Mouse (Mus musculus): ENCODE data around the gene Cd44. TPM values are rescaled to one million over a fixed set of nuclear protein-coding genes. Genes with fewer than 3 reads are reported as not detected.

Gene Cd44
- polyA plus RNA-seq, 1 experiment from 2014 or later: 13.4 TPM

DNA sequence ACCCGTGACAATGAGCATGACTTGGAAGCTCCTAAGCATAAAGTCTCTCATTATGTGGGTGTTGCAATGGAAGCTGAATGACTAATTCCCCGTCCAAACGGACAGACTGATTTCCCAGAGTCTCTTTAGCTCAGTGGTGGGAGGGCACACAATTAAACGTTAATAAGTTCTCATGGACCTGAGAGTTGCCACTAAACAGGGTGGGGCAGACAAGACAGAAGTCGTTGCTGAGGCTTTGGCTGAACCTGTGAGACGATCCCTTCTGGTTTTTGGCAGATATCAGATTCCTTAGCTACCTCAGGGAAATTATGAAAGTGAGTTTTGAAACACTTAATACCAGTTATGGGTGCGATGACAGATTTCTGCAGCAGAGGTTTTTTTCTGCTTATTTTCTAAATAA is 38.8 kb downstream of the Cd44 start:
- Histone ChIP-seq H3K9me3 (no peaks in the 10 kb centered on the region), H3K4me1 (peaks cover 13% of the 10 kb centered on the region), H3K4me3 (no peak overlapping the region), H3K36me3 (peaks cover 9% of the 10 kb centered on the region), H3K27me3 (ENCODE audit: insufficient read depth, poor library complexity, severe bottlenecking) (no peaks in the 10 kb centered on the region), H3K27ac (no peak overlapping the region)
- 85% methylated on average over 7 of the region's 7 CpGs for WGBS
- no peak for DNase-seq (ENCODE audit: low spot score)

DNA sequence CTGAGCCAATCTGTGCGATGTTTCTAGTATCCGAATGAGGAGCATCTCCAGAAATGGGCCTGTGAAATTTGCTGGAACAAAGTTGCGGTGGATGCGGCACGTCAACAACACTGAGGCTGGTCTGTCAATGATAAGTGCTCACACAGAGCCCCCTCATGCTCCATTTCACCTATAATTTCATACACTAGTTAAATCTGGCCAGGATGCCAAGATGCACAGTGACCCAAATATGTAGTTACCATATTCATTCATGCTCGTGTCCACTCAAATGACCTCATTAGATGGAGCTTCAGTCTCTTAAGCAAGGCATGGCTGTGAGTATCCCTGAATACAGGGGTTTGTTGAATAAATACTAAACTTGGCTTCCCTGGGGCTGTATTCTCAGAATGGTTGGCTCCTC is 43.2 kb downstream of the Cd44 start:
- no peaks in the 10 kb centered on the region for H3K9me3 ChIP-seq
- H3K36me3 ChIP-seq: peaks cover 21% of the 10 kb centered on the region
- no peak for DNase-seq (ENCODE audit: low spot score)
- no peak overlapping the region for H3K27ac ChIP-seq
- H3K27me3 ChIP-seq (ENCODE audit: insufficient read depth, poor library complexity, severe bottlenecking): no peaks in the 10 kb centered on the region
- no peaks in the 10 kb centered on the region for H3K4me1 ChIP-seq
- no peak overlapping the region for H3K4me3 ChIP-seq
- WGBS: 89% methylated on average over 6 of the region's 6 CpGs

DNA sequence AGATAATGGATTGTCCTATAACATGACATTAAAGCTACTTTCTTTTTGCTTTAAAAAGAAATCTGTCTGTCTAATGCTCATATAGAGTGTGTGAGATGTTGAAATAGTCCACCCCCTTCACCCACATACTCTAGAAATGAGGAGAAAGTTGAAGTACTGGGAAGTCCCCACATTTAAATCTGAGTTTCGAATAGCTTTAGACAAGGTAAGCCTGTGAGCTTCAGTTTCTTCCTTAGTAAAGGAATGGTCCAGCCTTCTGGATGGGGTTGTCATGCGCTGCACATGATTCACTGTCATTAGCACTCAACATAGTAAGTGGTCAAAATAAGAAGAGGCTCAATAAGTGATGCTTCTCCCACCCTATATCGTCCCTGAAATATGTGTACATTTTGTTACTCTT is 48.2 kb downstream of the Cd44 start:
- Histone ChIP-seq H3K27ac (no peak overlapping the region), H3K9me3 (no peaks in the 10 kb centered on the region), H3K4me3 (no peak overlapping the region), H3K4me1 (peaks cover 31% of the 10 kb centered on the region), H3K36me3 (peaks cover 18% of the 10 kb centered on the region; the same call in 1 of the 2 replicates), H3K27me3 (ENCODE audit: insufficient read depth, poor library complexity, severe bottlenecking) (no peaks in the 10 kb centered on the region)
- WGBS: 90% methylated on average over 3 of the region's 3 CpGs
- no peak for DNase-seq (ENCODE audit: low spot score)

DNA sequence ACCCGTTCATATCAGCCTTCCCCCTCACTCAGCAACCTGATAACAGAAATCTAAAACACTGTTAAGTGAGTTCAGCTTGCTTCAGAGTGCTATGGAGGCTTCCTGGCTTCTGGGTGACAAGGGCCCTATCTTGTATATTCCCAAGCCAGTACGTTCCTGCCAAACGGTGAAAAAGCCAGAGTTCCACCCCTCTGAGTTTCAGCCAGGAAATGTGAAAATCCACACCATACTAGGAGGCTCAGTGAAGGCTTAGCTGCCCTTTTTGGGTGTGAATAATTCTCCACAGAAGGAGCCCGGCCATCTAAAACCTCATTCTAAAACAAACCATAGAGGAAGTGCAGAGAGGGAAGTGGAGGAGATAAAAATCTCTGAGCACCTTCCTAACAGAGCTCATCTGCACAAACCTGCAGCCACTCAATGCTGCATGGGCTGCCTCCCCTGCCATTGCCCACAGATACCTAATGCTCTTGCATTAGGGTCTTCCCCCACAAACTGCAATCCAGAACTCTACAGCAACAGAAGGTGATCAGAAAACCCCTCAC is 49.5 kb downstream of the Cd44 start:
- no peaks in the 10 kb centered on the region for H3K27me3 ChIP-seq (ENCODE audit: insufficient read depth, poor library complexity, severe bottlenecking)
- DNase-seq (ENCODE audit: low spot score): no peak
- peaks cover 18% of the 10 kb centered on the region; the same call in 1 of the 2 replicates for H3K36me3 ChIP-seq
- no peaks in the 10 kb centered on the region for H3K9me3 ChIP-seq
- H3K27ac ChIP-seq: no peak overlapping the region
- WGBS: 19% methylated on average over 4 of the region's 4 CpGs
- H3K4me3 ChIP-seq: no peak overlapping the region
- H3K4me1 ChIP-seq: peaks cover 31% of the 10 kb centered on the region

DNA sequence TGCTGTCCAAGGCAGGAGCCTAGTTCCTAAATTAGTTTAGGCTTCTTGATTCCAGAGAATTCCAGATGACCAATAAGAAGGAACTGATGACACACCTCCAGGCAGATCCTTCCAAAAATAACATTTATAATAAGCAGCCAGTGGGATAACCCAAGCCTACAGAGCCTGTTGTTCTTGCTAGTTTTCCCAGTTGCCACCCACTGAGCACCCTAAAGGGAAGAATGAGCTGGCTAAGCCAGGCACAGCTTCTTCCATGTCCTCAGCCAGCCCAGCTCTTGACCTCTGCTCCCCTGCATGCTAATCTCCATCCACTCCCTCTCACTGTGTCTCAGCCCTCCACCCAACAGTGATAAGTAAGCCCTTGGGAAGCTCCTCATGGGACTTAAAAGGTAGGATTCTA is 51.4 kb downstream of the Cd44 start:
- H3K36me3 ChIP-seq: peaks cover 16% of the 10 kb centered on the region; the same call in 1 of the 2 replicates
- H3K4me3 ChIP-seq: no peak overlapping the region
- H3K9me3 ChIP-seq: no peaks in the 10 kb centered on the region
- H3K4me1 ChIP-seq: peaks cover 31% of the 10 kb centered on the region
- H3K27me3 ChIP-seq (ENCODE audit: insufficient read depth, poor library complexity, severe bottlenecking): no peaks in the 10 kb centered on the region
- no peak for DNase-seq (ENCODE audit: low spot score)
- no peak overlapping the region for H3K27ac ChIP-seq

DNA sequence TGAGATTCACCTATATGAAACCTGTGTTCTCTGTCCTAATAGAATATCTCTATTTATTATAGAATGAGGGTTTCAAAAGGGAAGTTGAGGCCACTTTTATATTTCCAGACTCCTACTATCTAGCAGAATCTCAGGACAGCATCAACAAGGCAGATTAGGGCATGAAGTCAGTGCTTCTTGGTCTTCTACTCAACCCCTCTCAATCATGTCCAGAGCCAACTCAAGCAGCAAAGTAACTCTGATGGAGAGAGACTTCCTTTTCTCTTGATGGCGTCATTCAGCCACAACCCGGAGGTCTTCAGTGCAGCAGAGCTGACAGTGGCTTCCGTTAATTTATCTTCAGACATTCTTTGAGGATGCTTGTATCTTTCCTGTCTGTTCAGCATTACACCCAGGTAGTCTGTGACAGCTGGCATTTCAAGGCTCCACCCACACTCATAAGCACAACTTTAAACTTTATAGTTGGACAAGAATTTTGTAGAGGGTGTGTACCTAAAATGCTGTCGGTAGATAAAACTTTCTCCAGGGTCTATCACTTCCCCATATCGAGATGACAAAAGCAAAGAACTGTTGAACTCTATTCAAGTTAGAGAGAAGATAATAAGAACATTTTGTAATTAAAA is 52.5 kb downstream of the Cd44 start:
- no peak for DNase-seq (ENCODE audit: low spot score)
- H3K36me3 ChIP-seq: peaks cover 7% of the 10 kb centered on the region; the same call in 1 of the 2 replicates
- no peak overlapping the region for H3K27ac ChIP-seq
- H3K4me1 ChIP-seq: peaks cover 31% of the 10 kb centered on the region
- WGBS: 67% methylated on average over 5 of the region's 5 CpGs
- no peaks in the 10 kb centered on the region for H3K9me3 ChIP-seq
- no peaks in the 10 kb centered on the region for H3K27me3 ChIP-seq (ENCODE audit: insufficient read depth, poor library complexity, severe bottlenecking)
- no peak overlapping the region for H3K4me3 ChIP-seq

DNA sequence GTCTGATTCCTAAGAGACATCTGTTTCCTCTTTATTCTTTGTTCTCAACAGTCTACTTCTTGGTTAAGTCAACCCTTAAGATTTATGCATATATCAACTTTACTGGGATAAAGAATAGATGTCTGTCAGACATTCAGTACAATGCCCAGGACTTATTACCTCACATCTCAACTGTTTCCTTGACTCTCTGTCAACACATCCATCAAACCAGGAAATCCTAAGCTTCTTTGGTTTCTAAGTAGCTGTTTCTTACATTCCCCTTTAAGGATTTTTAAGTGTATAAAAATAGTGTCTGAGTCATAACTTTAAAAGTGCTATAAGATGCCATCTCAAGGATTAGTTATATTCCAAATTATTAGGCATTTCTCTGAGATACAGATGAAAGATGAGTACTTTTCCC is 60.2 kb downstream of the Cd44 start:
- Histone ChIP-seq H3K4me3 (no peak overlapping the region), H3K9me3 (no peaks in the 10 kb centered on the region), H3K36me3 (no peaks in the 10 kb centered on the region; the same call in 1 of the 2 replicates), H3K27ac (no peak overlapping the region), H3K27me3 (ENCODE audit: insufficient read depth, poor library complexity, severe bottlenecking) (no peaks in the 10 kb centered on the region), H3K4me1 (no peaks in the 10 kb centered on the region)
- no peak for DNase-seq (ENCODE audit: low spot score)

DNA sequence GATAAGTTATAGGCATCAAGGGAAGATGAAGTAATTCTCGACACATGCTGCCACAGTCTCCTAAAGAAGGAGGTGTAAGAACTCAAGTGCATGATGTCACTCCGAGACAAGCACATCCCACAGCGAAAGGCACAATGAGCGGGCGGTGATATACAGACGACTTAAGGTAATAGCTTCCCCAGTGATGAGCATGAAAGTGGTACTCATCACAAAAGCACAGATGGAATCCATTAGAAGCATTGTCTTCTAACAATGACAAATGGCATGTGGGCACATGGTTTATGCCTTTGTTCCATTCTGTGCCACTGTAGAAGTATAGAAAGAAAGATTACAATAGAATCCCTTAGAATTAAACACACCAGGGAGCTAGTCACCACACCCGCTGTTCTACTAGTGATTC is 63.3 kb downstream of the Cd44 start:
- DNase-seq (ENCODE audit: low spot score): no peak
- Histone ChIP-seq H3K36me3 (no peaks in the 10 kb centered on the region; the same call in 1 of the 2 replicates), H3K4me3 (no peak overlapping the region), H3K27me3 (ENCODE audit: insufficient read depth, poor library complexity, severe bottlenecking) (no peaks in the 10 kb centered on the region), H3K9me3 (no peaks in the 10 kb centered on the region), H3K4me1 (no peaks in the 10 kb centered on the region), H3K27ac (no peak overlapping the region)
- WGBS: 88% methylated on average over 7 of the region's 7 CpGs

DNA sequence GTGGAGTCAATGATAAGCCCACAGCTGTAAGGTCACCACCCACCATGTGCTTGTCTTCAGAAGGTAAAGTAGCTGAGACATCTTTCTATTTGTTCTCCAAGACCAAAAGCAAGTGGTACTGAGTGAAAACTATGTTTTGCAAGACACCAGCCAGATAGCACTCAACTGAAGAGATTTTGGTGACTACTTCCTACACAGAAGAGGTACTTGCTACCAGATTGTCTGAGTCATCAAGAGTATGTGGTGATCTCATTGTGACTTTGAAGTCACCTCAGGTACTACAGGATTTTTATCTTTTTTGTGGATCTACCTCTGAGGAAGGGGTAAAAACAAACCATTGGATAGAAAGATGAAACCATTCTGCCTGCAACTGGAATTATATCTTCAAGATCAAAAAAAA is 69.9 kb downstream of the Cd44 start:
- Histone ChIP-seq H3K27me3 (ENCODE audit: insufficient read depth, poor library complexity, severe bottlenecking) (no peaks in the 10 kb centered on the region), H3K4me3 (no peak overlapping the region), H3K9me3 (no peaks in the 10 kb centered on the region), H3K4me1 (no peaks in the 10 kb centered on the region), H3K36me3 (0 out of 2 replicates have a peak, but pooled peaks cover 3% of the 10 kb centered on the region), H3K27ac (no peak overlapping the region)
- DNase-seq (ENCODE audit: low spot score): no peak

DNA sequence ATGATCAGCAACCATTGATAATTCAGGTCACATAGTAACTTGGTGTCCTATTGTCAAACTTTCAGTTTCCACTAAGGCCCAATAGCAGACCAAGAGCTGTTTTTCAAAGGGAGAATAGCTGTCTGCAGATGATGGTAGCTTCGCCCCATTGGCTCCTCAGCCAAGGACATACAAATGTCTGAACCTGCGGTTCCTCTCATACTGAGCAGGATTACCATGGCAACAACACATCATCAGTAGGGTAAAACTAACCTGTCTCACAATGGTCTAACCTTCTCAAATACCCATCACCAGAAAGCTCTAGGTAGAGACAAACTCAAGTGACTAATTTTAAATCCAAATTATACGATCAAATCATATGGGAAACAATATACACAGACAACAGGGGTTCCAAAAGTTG is 72.3 kb downstream of the Cd44 start:
- H3K36me3 ChIP-seq: peaks cover 6% of the 10 kb centered on the region
- DNase-seq (ENCODE audit: low spot score): no peak
- H3K9me3 ChIP-seq: no peaks in the 10 kb centered on the region
- H3K27ac ChIP-seq: no peak overlapping the region
- H3K27me3 ChIP-seq (ENCODE audit: insufficient read depth, poor library complexity, severe bottlenecking): no peaks in the 10 kb centered on the region
- 84% methylated on average over 3 of the region's 3 CpGs for WGBS
- H3K4me1 ChIP-seq: no peaks in the 10 kb centered on the region
- no peak overlapping the region for H3K4me3 ChIP-seq

DNA sequence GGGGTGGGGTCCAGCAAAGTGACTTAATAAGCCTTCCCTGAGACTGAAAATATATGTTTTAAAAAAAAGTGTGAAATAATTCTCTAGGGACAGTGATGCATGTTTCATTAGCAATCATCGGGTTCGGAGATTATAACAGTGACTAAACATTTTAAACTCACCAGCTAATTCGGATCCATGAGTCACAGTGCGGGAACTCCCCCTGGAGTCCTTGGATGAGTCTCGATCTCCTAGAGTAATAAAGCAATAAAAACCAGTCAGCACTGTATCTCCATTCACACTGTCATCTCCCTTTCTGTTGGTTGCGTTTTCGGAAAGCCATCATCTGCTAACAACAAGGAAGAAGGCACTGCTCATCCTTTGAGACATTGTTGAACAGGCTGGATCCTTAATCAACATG is 73.1 kb downstream of the Cd44 start:
- no peak overlapping the region for H3K4me3 ChIP-seq
- no peak overlapping the region for H3K27ac ChIP-seq
- peaks cover 14% of the 10 kb centered on the region for H3K36me3 ChIP-seq
- H3K27me3 ChIP-seq (ENCODE audit: insufficient read depth, poor library complexity, severe bottlenecking): no peaks in the 10 kb centered on the region
- no peaks in the 10 kb centered on the region for H3K9me3 ChIP-seq
- DNase-seq (ENCODE audit: low spot score): no peak
- 89% methylated on average over 7 of the region's 7 CpGs for WGBS
- no peaks in the 10 kb centered on the region for H3K4me1 ChIP-seq

DNA sequence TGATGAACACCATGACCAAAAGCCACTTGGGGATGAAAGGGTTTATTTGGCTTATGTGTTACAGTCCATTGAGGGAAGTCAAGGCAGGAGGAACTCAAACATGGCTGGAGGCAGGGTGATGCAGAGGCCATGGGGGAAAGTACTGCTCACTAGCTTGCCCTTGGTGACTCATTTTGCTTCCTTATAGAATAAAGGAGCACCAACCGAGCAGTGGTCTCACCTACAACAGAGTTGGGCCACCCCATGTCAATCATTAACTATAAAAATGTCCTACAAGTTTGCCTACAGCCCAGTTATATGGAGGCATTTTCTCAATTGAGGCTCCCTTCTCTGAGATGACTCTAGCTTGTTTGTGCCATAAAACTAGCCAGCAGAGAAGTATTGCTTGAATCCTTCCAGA is 73.6 kb downstream of the Cd44 start:
- no peak overlapping the region for H3K27ac ChIP-seq
- H3K4me3 ChIP-seq: no peak overlapping the region
- no peaks in the 10 kb centered on the region for H3K9me3 ChIP-seq
- H3K27me3 ChIP-seq (ENCODE audit: insufficient read depth, poor library complexity, severe bottlenecking): no peaks in the 10 kb centered on the region
- H3K36me3 ChIP-seq: peaks cover 18% of the 10 kb centered on the region
- DNase-seq (ENCODE audit: low spot score): no peak
- 80% methylated on average over 1 of the region's 1 CpGs for WGBS
- no peaks in the 10 kb centered on the region for H3K4me1 ChIP-seq

DNA sequence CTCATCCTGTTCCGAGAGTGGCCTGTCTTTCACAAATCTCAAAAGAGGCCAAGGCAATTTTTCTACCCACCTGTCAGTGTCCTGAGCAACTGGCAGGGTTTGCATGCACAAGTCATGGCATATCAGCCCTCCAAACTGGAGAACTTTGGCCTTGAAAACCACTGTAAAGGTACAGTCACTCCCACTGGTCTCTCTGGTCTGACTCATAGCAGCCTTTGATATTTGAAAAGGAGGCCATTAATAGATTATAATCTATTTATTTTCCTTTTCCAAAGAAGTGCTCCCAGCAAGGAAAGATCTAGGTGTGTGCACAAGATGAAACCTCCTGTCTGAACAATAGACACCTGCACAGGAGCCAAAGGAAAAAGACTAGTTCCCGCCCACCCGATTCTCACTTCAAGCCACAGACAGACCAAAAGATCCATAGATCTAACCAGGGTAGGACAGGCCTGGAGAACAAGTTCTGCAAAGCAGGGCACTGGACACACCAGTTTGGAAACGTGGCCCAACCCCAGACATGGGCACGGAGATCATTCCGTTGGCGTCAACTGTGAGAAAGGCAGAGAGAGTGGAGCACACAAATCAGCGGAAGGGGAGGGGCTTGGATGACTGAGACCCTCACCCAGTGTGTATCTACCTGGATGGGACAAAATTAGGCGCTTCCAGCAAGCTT is 75.4 kb downstream of the Cd44 start:
- Histone ChIP-seq H3K4me3 (no peak overlapping the region), H3K9me3 (no peaks in the 10 kb centered on the region), H3K4me1 (no peaks in the 10 kb centered on the region), H3K27ac (no peak overlapping the region), H3K27me3 (ENCODE audit: insufficient read depth, poor library complexity, severe bottlenecking) (no peaks in the 10 kb centered on the region), H3K36me3 (peaks cover 21% of the 10 kb centered on the region)
- 90% methylated on average over 9 of the region's 9 CpGs for WGBS
- DNase-seq (ENCODE audit: low spot score): no peak
